Mouse (Mus musculus): ENCODE results near the gene Pgm2l1. TPM values are rescaled to one million over a fixed set of nuclear protein-coding genes. Genes with fewer than 3 reads are reported as not detected.
"Not testable (repeated sequence)": the region's sequence is repeated elsewhere in the genome, so short reads cannot be mapped to it uniquely, and the experiment has no call there.

Pgm2l1 gene
- polyA plus RNA-seq, 1 experiment = 2.0 TPM

- Histone ChIP-seq H3K4me3 (ENCODE audit: insufficient read depth, low read depth, low read length) (no peak overlapping the region), H3K27ac (replicated peaks; ENCODE audit: low read depth, low read length) (no peak overlapping the region), H3K4me1 (ENCODE audit: control insufficient read depth, insufficient read depth, insufficient read length, low read length) (no peaks in the 10 kb centered on the region)
These were observed 18.0 kb downstream of the Pgm2l1 start for GRCm38 (mm10) chr7:100245176-100245575.

GRCm38 (mm10) chr7:100250667-100251066, 23.5 kb downstream of the Pgm2l1 start:
- no peak overlapping the region for H3K27ac ChIP-seq (replicated peaks; ENCODE audit: low read depth, low read length)
- H3K4me1 ChIP-seq (ENCODE audit: control insufficient read depth, insufficient read depth, insufficient read length, low read length) = no peaks in the 10 kb centered on the region
- H3K4me3 ChIP-seq (ENCODE audit: insufficient read depth, low read depth, low read length) = no peak overlapping the region

- Histone ChIP-seq H3K4me3 (ENCODE audit: insufficient read depth, low read depth, low read length) (no peak overlapping the region), H3K4me1 (ENCODE audit: control insufficient read depth, insufficient read depth, insufficient read length, low read length) (no peaks in the 10 kb centered on the region)
These were observed 35.2 kb downstream of the Pgm2l1 start for GRCm38 (mm10) chr7:100262350-100262749.

GRCm38 (mm10) chr7:100264934-100265333, 37.7 kb downstream of the Pgm2l1 start:
- not testable (repeated sequence) for H3K4me3 ChIP-seq (ENCODE audit: insufficient read depth, low read depth, low read length)

More at GRCm38 (mm10) chr7:100262350-100262749, 35.2 kb downstream of the Pgm2l1 start:
- no peak overlapping the region for H3K27ac ChIP-seq (replicated peaks; ENCODE audit: low read depth, low read length)

GRCm38 (mm10) chr7:100272369-100272768, 45.2 kb downstream of the Pgm2l1 start:
- H3K4me3 ChIP-seq (ENCODE audit: insufficient read depth, low read depth, low read length) = no peak overlapping the region
- H3K27ac ChIP-seq (replicated peaks; ENCODE audit: low read depth, low read length) = no peak overlapping the region
- no peaks in the 10 kb centered on the region for H3K4me1 ChIP-seq (ENCODE audit: control insufficient read depth, insufficient read depth, insufficient read length, low read length)

More at GRCm38 (mm10) chr7:100264934-100265333, 37.7 kb downstream of the Pgm2l1 start:
- not testable (repeated sequence) for H3K4me1 ChIP-seq (ENCODE audit: control insufficient read depth, insufficient read depth, insufficient read length, low read length); H3K27ac ChIP-seq (replicated peaks; ENCODE audit: low read depth, low read length)

- H3K4me1 ChIP-seq (ENCODE audit: control insufficient read depth, insufficient read depth, insufficient read length, low read length) = no peaks in the 10 kb centered on the region
- H3K4me3 ChIP-seq (ENCODE audit: insufficient read depth, low read depth, low read length) = no peak overlapping the region
- H3K27ac ChIP-seq (replicated peaks; ENCODE audit: low read depth, low read length) = no peak overlapping the region
These were observed 47.3 kb downstream of the Pgm2l1 start for GRCm38 (mm10) chr7:100274507-100274906.

GRCm38 (mm10) chr7:100276397-100276796, 49.2 kb downstream of the Pgm2l1 start:
- no peak overlapping the region for H3K4me3 ChIP-seq (ENCODE audit: insufficient read depth, low read depth, low read length)
- no peaks in the 10 kb centered on the region for H3K4me1 ChIP-seq (ENCODE audit: control insufficient read depth, insufficient read depth, insufficient read length, low read length)
- no peak overlapping the region for H3K27ac ChIP-seq (replicated peaks; ENCODE audit: low read depth, low read length)

- Histone ChIP-seq H3K27ac (replicated peaks; ENCODE audit: low read depth, low read length) (no peak overlapping the region), H3K4me3 (ENCODE audit: insufficient read depth, low read depth, low read length) (no peak overlapping the region), H3K4me1 (ENCODE audit: control insufficient read depth, insufficient read depth, insufficient read length, low read length) (no peaks in the 10 kb centered on the region)
These were observed 52.6 kb downstream of the Pgm2l1 start for GRCm38 (mm10) chr7:100279803-100280202.

GRCm38 (mm10) chr7:100281596-100281995, 54.4 kb downstream of the Pgm2l1 start:
- Histone ChIP-seq H3K27ac (replicated peaks; ENCODE audit: low read depth, low read length) (no peak overlapping the region), H3K4me3 (ENCODE audit: insufficient read depth, low read depth, low read length) (no peak overlapping the region), H3K4me1 (ENCODE audit: control insufficient read depth, insufficient read depth, insufficient read length, low read length) (no peaks in the 10 kb centered on the region)

GRCm38 (mm10) chr7:100283298-100283697, 56.1 kb downstream of the Pgm2l1 start:
- no peak overlapping the region for H3K4me3 ChIP-seq (ENCODE audit: insufficient read depth, low read depth, low read length)
- H3K27ac ChIP-seq (replicated peaks; ENCODE audit: low read depth, low read length) = no peak overlapping the region
- H3K4me1 ChIP-seq (ENCODE audit: control insufficient read depth, insufficient read depth, insufficient read length, low read length) = no peaks in the 10 kb centered on the region

- Histone ChIP-seq H3K27ac (replicated peaks; ENCODE audit: low read depth, low read length) (no peak within 1 kb of the TSS), H3K4me1 (ENCODE audit: control insufficient read depth, insufficient read depth, insufficient read length, low read length) (no peaks in the 10 kb centered on the region), H3K4me3 (ENCODE audit: insufficient read depth, low read depth, low read length) (no peak within 1 kb of the TSS; the same call in 1 of the 2 replicates)
These were observed 58.2 kb downstream of the Pgm2l1 start, which contains the start of gene P4ha3 for GRCm38 (mm10) chr7:100285383-100285782. P4ha3 (plus strand) TSS chr7:100285520.

- H3K4me3 ChIP-seq (ENCODE audit: insufficient read depth, low read depth, low read length) = peak overlapping the region; percentile 23; the same call in 1 of the 2 replicates
- no peak overlapping the region for H3K27ac ChIP-seq (replicated peaks; ENCODE audit: low read depth, low read length)
- H3K4me1 ChIP-seq (ENCODE audit: control insufficient read depth, insufficient read depth, insufficient read length, low read length) = no peaks in the 10 kb centered on the region
These were observed 60.8 kb downstream of the Pgm2l1 start for GRCm38 (mm10) chr7:100287748-100288578.

- peak overlapping the region; percentile 23; the same call in 1 of the 2 replicates for H3K4me3 ChIP-seq (ENCODE audit: insufficient read depth, low read depth, low read length)
- no peak overlapping the region for H3K27ac ChIP-seq (replicated peaks; ENCODE audit: low read depth, low read length)
- no peaks in the 10 kb centered on the region for H3K4me1 ChIP-seq (ENCODE audit: control insufficient read depth, insufficient read depth, insufficient read length, low read length)
These were observed 61.4 kb downstream of the Pgm2l1 start for GRCm38 (mm10) chr7:100288622-100289021.

GRCm38 (mm10) chr7:100293546-100293945, 66.4 kb downstream of the Pgm2l1 start:
- no peak overlapping the region for H3K4me3 ChIP-seq (ENCODE audit: insufficient read depth, low read depth, low read length)
- no peak overlapping the region for H3K27ac ChIP-seq (replicated peaks; ENCODE audit: low read depth, low read length)
- H3K4me1 ChIP-seq (ENCODE audit: control insufficient read depth, insufficient read depth, insufficient read length, low read length) = no peaks in the 10 kb centered on the region

- Histone ChIP-seq H3K27ac (replicated peaks; ENCODE audit: low read depth, low read length) (no peak overlapping the region), H3K4me1 (ENCODE audit: control insufficient read depth, insufficient read depth, insufficient read length, low read length) (no peaks in the 10 kb centered on the region), H3K4me3 (ENCODE audit: insufficient read depth, low read depth, low read length) (no peak overlapping the region)
These were observed 68.6 kb downstream of the Pgm2l1 start for GRCm38 (mm10) chr7:100295745-100296144.

- H3K4me1 ChIP-seq (ENCODE audit: control insufficient read depth, insufficient read depth, insufficient read length, low read length) = no peaks in the 10 kb centered on the region
- H3K4me3 ChIP-seq (ENCODE audit: insufficient read depth, low read depth, low read length) = no peak overlapping the region
- H3K27ac ChIP-seq (replicated peaks; ENCODE audit: low read depth, low read length) = no peak overlapping the region
These were observed 69.5 kb downstream of the Pgm2l1 start for GRCm38 (mm10) chr7:100296699-100297098.
